Mouse (Mus musculus): ENCODE results near the gene Pcbp3. TPM values are rescaled to one million over a fixed set of nuclear protein-coding genes. Genes with fewer than 3 reads are reported as not detected.

The Pcbp3 gene
- polyA plus RNA-seq, 1 experiment from 2014 or later: 34.9 TPM

DNA sequence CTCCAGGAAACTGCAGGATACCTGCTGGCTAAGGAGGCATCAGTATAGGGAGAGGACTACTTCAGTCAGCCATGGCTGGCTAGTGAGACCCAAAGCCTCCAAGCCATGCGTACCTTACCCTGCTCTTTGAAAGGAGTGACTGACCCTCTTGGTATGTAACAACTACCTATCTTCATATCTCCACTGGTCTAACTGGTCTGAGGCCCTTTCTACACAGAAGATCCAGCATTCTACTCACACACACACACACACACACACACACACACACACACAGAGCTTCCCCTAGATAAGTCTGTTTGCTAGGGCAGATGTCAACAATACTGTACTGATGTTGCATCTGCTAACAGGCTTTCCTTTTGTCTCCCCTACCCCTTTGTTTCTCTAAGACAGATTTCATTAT lies 87.3 kb downstream of the Pcbp3 start:
- no peaks in the 10 kb centered on the region for H3K9me3 ChIP-seq (ENCODE audit: control insufficient read depth, low read length)
- 0 out of 2 replicates have a peak, but pooled peaks cover 3% of the 10 kb centered on the region for H3K4me1 ChIP-seq (replicated peaks; ENCODE audit: control insufficient read depth, insufficient read depth, low read length)
- H3K4me3 ChIP-seq (ENCODE audit: low read length): no peak overlapping the region
- no peak for ATAC-seq (ENCODE audit: low read depth)
- H3K4me2 ChIP-seq (ENCODE audit: low read depth, low read length): no peak overlapping the region
- H3K36me3 ChIP-seq (ENCODE audit: control insufficient read depth, insufficient read depth, low read length): no peaks in the 10 kb centered on the region
- WGBS: 65% methylated on average over 1 of the region's 1 CpGs
- no peaks in the 10 kb centered on the region for H3K27me3 ChIP-seq (ENCODE audit: control insufficient read depth, insufficient read depth, low read depth, low read length)
- no peak overlapping the region for H3K9ac ChIP-seq (ENCODE audit: low read length)
- H3K27ac ChIP-seq (ENCODE audit: low read length): no peak overlapping the region

DNA sequence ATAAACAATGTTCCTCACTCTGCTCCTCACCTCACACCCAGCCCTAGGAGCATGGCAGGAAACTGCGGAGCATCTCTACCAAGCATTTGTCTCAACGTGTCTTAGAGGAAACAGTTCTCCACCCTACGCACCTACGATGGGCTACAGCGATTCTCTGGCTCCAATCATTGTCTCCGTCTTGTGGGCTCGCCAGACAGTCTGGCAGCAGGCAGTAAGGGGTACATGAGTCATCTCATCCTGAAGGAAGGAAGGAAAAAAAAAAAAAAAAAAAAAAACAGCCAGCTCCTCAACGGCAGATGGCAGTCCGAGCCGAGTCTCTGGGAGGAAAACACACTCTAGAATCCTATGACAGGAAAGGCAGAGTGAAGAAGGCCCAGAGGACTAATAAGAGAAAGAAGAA lies 87.7 kb downstream of the Pcbp3 start:
- H3K27ac ChIP-seq (ENCODE audit: low read length): no peak overlapping the region
- H3K9ac ChIP-seq (ENCODE audit: low read length): no peak overlapping the region
- H3K4me3 ChIP-seq (ENCODE audit: low read length): no peak overlapping the region
- H3K4me1 ChIP-seq (replicated peaks; ENCODE audit: control insufficient read depth, insufficient read depth, low read length): 0 out of 2 replicates have a peak, but pooled peaks cover 3% of the 10 kb centered on the region
- ATAC-seq (ENCODE audit: low read depth): 0 out of 2 replicates have a peak, but pooled peaks have one; percentile 15
- 60% methylated on average over 10 of the region's 10 CpGs for WGBS
- no peaks in the 10 kb centered on the region for H3K27me3 ChIP-seq (ENCODE audit: control insufficient read depth, insufficient read depth, low read depth, low read length)
- no peaks in the 10 kb centered on the region for H3K9me3 ChIP-seq (ENCODE audit: control insufficient read depth, low read length)
- H3K36me3 ChIP-seq (ENCODE audit: control insufficient read depth, insufficient read depth, low read length): no peaks in the 10 kb centered on the region
- no peak overlapping the region for H3K4me2 ChIP-seq (ENCODE audit: low read depth, low read length)

DNA sequence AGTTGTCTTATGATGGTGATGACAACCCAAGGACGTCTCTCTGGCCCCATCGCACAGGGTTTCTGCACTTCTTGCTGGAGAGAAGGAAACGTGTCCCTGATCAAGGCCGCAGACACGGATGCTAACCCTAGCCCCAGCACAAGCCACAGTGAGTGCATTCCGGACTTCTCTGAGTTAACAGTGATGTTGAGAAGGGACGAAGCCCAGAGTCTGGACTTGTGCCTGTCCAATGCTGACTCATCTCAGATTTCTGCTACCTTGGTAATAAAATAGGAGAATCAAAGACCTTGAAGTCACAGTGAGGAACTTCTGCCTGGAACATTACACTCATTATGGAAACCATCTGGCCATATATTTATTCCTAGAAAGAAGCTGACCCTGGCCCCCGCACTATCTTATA lies 89.0 kb downstream of the Pcbp3 start:
- H3K27ac ChIP-seq (ENCODE audit: low read length): no peak overlapping the region
- WGBS: 75% methylated on average over 8 of the region's 8 CpGs
- ATAC-seq (ENCODE audit: low read depth): no peak

DNA sequence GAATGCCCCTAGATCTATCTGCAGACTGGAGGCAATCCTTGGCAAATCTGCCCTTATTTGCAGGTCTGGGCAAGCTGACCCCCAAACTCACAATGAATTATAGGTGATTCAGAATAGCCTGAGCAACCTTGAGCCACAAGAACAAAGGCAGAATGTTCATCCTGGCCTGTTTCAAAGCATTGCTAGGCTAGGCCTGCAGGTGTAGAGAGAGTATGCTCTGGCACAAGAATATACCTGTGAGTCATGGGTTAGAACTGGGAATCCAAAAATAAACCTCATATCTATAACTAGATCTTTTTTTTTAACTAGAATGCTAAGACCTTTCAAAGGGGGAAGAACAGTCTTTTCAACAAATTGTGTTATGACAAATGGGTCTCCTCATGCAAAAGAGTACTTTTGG lies 95.8 kb downstream of the Pcbp3 start:
- Histone ChIP-seq H3K9me3 (ENCODE audit: control insufficient read depth, low read length) (no peaks in the 10 kb centered on the region), H3K27ac (ENCODE audit: low read length) (no peak overlapping the region), H3K36me3 (ENCODE audit: control insufficient read depth, insufficient read depth, low read length) (no peaks in the 10 kb centered on the region), H3K4me1 (replicated peaks; ENCODE audit: control insufficient read depth, insufficient read depth, low read length) (no peaks in the 10 kb centered on the region), H3K27me3 (ENCODE audit: control insufficient read depth, insufficient read depth, low read depth, low read length) (no peaks in the 10 kb centered on the region), H3K9ac (ENCODE audit: low read length) (no peak overlapping the region), H3K4me3 (ENCODE audit: low read length) (no peak overlapping the region), H3K4me2 (ENCODE audit: low read depth, low read length) (no peak overlapping the region)
- ATAC-seq (ENCODE audit: low read depth): no peak

More for the DNA sequence above, 89.0 kb downstream of the Pcbp3 start:
- Histone ChIP-seq H3K4me2 (ENCODE audit: low read depth, low read length) (no peak overlapping the region), H3K27me3 (ENCODE audit: control insufficient read depth, insufficient read depth, low read depth, low read length) (no peaks in the 10 kb centered on the region), H3K9me3 (ENCODE audit: control insufficient read depth, low read length) (no peaks in the 10 kb centered on the region), H3K36me3 (ENCODE audit: control insufficient read depth, insufficient read depth, low read length) (no peaks in the 10 kb centered on the region), H3K4me1 (replicated peaks; ENCODE audit: control insufficient read depth, insufficient read depth, low read length) (0 out of 2 replicates have a peak, but pooled peaks cover 3% of the 10 kb centered on the region), H3K9ac (ENCODE audit: low read length) (no peak overlapping the region), H3K4me3 (ENCODE audit: low read length) (no peak overlapping the region)

DNA sequence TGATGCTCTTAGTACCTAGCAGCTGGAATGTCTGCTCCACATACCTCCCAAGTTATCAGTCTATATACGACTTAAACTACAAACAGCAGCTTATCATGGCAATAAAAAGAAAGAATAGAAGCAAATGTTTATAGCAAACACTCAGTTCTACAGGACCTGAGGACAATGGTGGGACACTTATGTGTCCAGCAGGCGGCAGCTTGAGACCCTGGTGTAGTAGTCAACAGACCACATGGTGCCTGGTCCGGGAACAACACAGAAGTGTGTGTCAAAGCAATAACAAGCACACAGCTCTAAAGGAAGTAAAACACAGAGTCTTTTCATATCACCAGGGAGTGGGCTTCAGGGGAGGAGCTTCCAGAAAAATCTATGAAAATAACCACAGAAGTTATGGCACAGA lies 100.7 kb downstream of the Pcbp3 start:
- no peak for ATAC-seq (ENCODE audit: low read depth)
- Histone ChIP-seq H3K36me3 (ENCODE audit: control insufficient read depth, insufficient read depth, low read length) (no peaks in the 10 kb centered on the region), H3K4me1 (replicated peaks; ENCODE audit: control insufficient read depth, insufficient read depth, low read length) (0 out of 2 replicates have a peak, but pooled peaks cover 2% of the 10 kb centered on the region), H3K9me3 (ENCODE audit: control insufficient read depth, low read length) (no peaks in the 10 kb centered on the region), H3K4me3 (ENCODE audit: low read length) (no peak overlapping the region), H3K27ac (ENCODE audit: low read length) (no peak overlapping the region), H3K9ac (ENCODE audit: low read length) (no peak overlapping the region), H3K4me2 (ENCODE audit: low read depth, low read length) (no peak overlapping the region), H3K27me3 (ENCODE audit: control insufficient read depth, insufficient read depth, low read depth, low read length) (no peaks in the 10 kb centered on the region)
- WGBS: 57% methylated on average over 3 of the region's 3 CpGs

DNA sequence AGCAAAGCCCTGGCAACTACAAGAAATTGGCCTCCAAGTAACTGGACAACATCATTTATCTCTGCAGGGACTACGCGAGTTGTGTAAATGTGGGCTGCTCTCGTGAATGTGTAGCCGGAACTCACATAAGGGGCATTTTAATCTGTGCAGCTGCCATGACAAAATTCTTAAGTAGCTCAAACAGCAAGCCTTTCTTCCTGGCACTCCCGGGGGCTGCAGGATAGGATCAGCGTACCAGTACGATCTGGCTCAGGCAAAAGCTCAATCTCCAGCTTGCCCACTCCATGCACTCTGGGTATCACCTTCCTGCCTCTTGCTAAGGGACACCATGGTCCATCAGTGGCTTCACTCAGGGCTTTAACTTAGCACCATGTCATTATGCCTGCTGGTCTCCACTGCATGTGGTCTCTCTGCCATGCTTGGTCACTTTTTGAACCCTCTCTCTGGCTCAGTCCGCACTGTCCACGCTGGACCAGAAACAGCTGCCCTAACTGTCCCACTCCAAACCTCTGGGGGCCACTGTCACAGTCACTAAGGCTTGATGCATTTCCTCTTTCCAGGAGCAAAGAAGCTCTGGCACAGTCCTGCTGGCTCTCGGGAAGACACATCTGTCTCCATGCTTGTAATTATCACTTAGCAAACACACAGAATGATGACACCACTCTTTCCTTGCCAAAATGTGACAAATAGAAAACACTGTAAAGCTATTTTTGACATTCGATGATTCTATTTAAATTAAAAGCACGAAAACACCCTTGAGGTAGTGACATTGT lies 102.1 kb downstream of the Pcbp3 start:
- Histone ChIP-seq H3K9ac (ENCODE audit: low read length) (no peak overlapping the region), H3K36me3 (ENCODE audit: control insufficient read depth, insufficient read depth, low read length) (no peaks in the 10 kb centered on the region), H3K27me3 (ENCODE audit: control insufficient read depth, insufficient read depth, low read depth, low read length) (no peaks in the 10 kb centered on the region), H3K27ac (ENCODE audit: low read length) (no peak overlapping the region), H3K9me3 (ENCODE audit: control insufficient read depth, low read length) (no peaks in the 10 kb centered on the region), H3K4me1 (replicated peaks; ENCODE audit: control insufficient read depth, insufficient read depth, low read length) (0 out of 2 replicates have a peak, but pooled peaks cover 2% of the 10 kb centered on the region), H3K4me2 (ENCODE audit: low read depth, low read length) (no peak overlapping the region), H3K4me3 (ENCODE audit: low read length) (no peak overlapping the region)
- ATAC-seq (ENCODE audit: low read depth): 0 out of 2 replicates have a peak, but pooled peaks have one; percentile 28
- 62% methylated on average over 12 of the region's 12 CpGs for WGBS

DNA sequence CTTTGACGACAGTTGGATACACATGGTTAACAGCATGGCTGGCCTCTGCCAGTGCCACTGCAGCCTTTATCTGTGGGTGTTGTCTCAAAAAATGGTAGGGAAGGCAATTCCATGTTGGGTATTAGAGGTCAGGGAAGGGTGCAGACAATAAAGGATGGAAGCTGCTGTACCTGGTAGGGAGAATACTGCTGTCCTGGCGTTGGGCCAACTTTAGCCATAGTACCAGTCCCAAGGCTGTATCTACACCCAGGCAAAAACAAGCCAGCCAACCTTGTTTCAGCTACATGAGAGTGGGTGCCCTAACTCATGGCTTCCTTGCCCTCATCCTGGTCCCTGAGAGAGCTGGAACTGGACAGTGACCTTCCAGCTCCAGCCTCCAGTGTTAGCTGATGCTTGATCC lies 103.8 kb downstream of the Pcbp3 start:
- Histone ChIP-seq H3K4me3 (ENCODE audit: low read length) (no peak overlapping the region), H3K27me3 (ENCODE audit: control insufficient read depth, insufficient read depth, low read depth, low read length) (no peaks in the 10 kb centered on the region), H3K9me3 (ENCODE audit: control insufficient read depth, low read length) (no peaks in the 10 kb centered on the region), H3K9ac (ENCODE audit: low read length) (no peak overlapping the region), H3K27ac (ENCODE audit: low read length) (no peak overlapping the region), H3K4me2 (ENCODE audit: low read depth, low read length) (no peak overlapping the region), H3K4me1 (replicated peaks; ENCODE audit: control insufficient read depth, insufficient read depth, low read length) (0 out of 2 replicates have a peak, but pooled peaks cover 2% of the 10 kb centered on the region), H3K36me3 (ENCODE audit: control insufficient read depth, insufficient read depth, low read length) (no peaks in the 10 kb centered on the region)
- 90% methylated on average over 2 of the region's 2 CpGs for WGBS
- ATAC-seq (ENCODE audit: low read depth): no peak

DNA sequence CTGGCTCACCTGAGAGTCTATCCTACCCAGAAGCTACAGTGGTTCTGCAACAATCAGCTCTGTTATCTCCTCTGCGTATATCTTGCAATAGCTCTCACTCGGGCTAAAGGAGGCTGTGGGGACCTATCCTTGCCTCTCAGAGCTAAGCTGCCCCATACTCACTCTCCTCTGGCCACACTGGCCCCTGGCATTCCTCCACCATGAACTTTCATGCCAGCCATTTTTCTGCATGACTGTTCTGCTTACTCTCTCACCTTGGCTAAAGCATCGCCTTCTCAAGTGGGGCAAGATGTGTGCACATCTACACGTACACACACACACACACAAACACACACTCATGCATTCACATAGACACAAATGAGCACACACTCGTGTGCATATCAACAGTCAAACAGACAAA lies 115.2 kb downstream of the Pcbp3 start:
- no peaks in the 10 kb centered on the region for H3K4me1 ChIP-seq (replicated peaks; ENCODE audit: control insufficient read depth, insufficient read depth, low read length)
- no peak for ATAC-seq (ENCODE audit: low read depth)
- H3K4me3 ChIP-seq (ENCODE audit: low read length): no peak overlapping the region
- 83% methylated on average over 5 of the region's 5 CpGs for WGBS
- no peaks in the 10 kb centered on the region for H3K27me3 ChIP-seq (ENCODE audit: control insufficient read depth, insufficient read depth, low read depth, low read length)
- no peak overlapping the region for H3K4me2 ChIP-seq (ENCODE audit: low read depth, low read length)
- no peaks in the 10 kb centered on the region for H3K9me3 ChIP-seq (ENCODE audit: control insufficient read depth, low read length)
- no peak overlapping the region for H3K9ac ChIP-seq (ENCODE audit: low read length)
- no peak overlapping the region for H3K27ac ChIP-seq (ENCODE audit: low read length)
- H3K36me3 ChIP-seq (ENCODE audit: control insufficient read depth, insufficient read depth, low read length): no peaks in the 10 kb centered on the region

DNA sequence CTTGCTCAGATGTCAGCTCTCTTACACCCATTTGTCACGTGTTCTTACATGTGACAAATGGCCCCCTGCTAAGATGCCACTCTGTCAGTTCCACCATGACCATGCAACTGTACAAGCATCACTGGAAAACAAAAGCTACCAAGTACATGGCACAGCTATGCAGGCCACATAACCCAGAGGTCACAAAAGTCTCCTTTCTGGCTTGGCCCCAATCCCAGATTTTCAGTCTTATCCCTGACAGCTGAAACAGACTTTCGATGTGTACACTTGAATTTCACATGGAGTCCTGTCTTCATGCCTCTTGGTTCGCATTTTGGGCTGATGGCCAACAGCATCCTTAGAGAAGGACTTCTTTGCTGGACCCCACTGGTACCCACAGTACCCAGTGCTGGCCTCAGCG lies 116.8 kb downstream of the Pcbp3 start:
- H3K9ac ChIP-seq (ENCODE audit: low read length): no peak overlapping the region
- H3K9me3 ChIP-seq (ENCODE audit: control insufficient read depth, low read length): no peaks in the 10 kb centered on the region
- no peaks in the 10 kb centered on the region for H3K27me3 ChIP-seq (ENCODE audit: control insufficient read depth, insufficient read depth, low read depth, low read length)
- no peak for ATAC-seq (ENCODE audit: low read depth)
- WGBS: 60% methylated on average over 4 of the region's 4 CpGs
- H3K27ac ChIP-seq (ENCODE audit: low read length): no peak overlapping the region
- no peaks in the 10 kb centered on the region for H3K4me1 ChIP-seq (replicated peaks; ENCODE audit: control insufficient read depth, insufficient read depth, low read length)
- H3K36me3 ChIP-seq (ENCODE audit: control insufficient read depth, insufficient read depth, low read length): no peaks in the 10 kb centered on the region
- no peak overlapping the region for H3K4me2 ChIP-seq (ENCODE audit: low read depth, low read length)
- no peak overlapping the region for H3K4me3 ChIP-seq (ENCODE audit: low read length)

Measured in lung, embryonic 16.5 days (tissue).